Comparison of ENCODE assay signal across 31 mouse cellular contexts in the genomic region with DNA sequence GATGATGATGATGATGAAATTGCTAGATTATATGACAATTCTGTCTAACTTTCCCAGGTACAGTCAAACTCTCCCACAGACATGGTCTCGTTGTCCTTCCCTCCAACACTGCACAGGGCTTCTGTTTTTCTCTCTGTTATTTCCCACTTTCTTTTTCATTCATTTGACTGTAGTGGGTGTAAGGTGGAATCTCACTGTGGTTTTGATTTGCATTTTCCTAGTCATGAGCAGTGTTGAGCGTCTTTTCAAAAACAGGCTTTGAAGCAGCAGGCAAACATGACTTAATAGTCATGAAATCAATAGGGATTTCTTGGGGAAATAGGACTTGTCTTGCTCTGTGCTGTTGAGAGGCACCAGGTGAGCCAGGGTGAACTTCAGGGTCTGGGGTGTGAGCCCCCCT. TPM values are rescaled to one million over a fixed set of nuclear protein-coding genes. Genes with fewer than 3 reads are reported as not detected.
"Had no signal": no experiment of that assay in that cellular context is flagged by ENCODE, and none has a peak within 500 bp of the region (broad histone marks: within the 10 kb centered on the region; RNA-seq: fewer than 3 reads in every experiment).

No protein-coding gene starts in this region.

- H3K4me1 ChIP-seq: embryonic facial prominence, embryonic 15.5 days; forebrain, embryonic 12.5 days; forebrain, embryonic 13.5 days; forebrain, embryonic 15.5 days had no signal

- H3K27me3 ChIP-seq: embryonic facial prominence, embryonic 12.5 days; embryonic facial prominence, embryonic 13.5 days; embryonic facial prominence, embryonic 15.5 days; forebrain, embryonic 12.5 days; forebrain, embryonic 13.5 days; forebrain, embryonic 15.5 days had no signal

- H3K9ac ChIP-seq: embryonic facial prominence, embryonic 12.5 days; embryonic facial prominence, embryonic 13.5 days; embryonic facial prominence, embryonic 15.5 days; forebrain, embryonic 12.5 days; forebrain, embryonic 13.5 days; forebrain, embryonic 15.5 days; forebrain, postnatal 0 days had no signal

- H3K36me3 ChIP-seq: embryonic facial prominence, embryonic 10.5 days; embryonic facial prominence, embryonic 12.5 days; embryonic facial prominence, embryonic 13.5 days; embryonic facial prominence, embryonic 15.5 days; forebrain, embryonic 10.5 days; forebrain, embryonic 12.5 days; forebrain, embryonic 15.5 days; heart, embryonic 10.5 days had no signal

- H3K4me3 ChIP-seq: embryonic facial prominence, embryonic 10.5 days; embryonic facial prominence, embryonic 12.5 days; embryonic facial prominence, embryonic 13.5 days; embryonic facial prominence, embryonic 15.5 days; erythroblast, embryonic 14.5 days; forebrain, embryonic 10.5 days; forebrain, embryonic 12.5 days; forebrain, embryonic 13.5 days; forebrain, embryonic 15.5 days; gastrocnemius, adult 2 months; heart, adult 2 months; heart, embryonic 10.5 days had no signal

- H3K9me3 ChIP-seq: embryonic facial prominence, embryonic 10.5 days; embryonic facial prominence, embryonic 12.5 days; embryonic facial prominence, embryonic 13.5 days; embryonic facial prominence, embryonic 15.5 days; forebrain, embryonic 10.5 days; forebrain, embryonic 12.5 days; forebrain, embryonic 13.5 days; forebrain, embryonic 15.5 days; heart, embryonic 10.5 days had no signal

- H3K27ac ChIP-seq: embryonic facial prominence, embryonic 10.5 days; embryonic facial prominence, embryonic 12.5 days; embryonic facial prominence, embryonic 13.5 days; embryonic facial prominence, embryonic 15.5 days; forebrain, embryonic 10.5 days; forebrain, embryonic 12.5 days; forebrain, embryonic 13.5 days; forebrain, embryonic 15.5 days; heart, adult 2 months; heart, embryonic 10.5 days had no signal

- DNase-seq: cerebellum, adult 9-11 months; cerebellum, postnatal 10 days; cerebellum, postnatal 14 days; cerebellum, postnatal 25 days; cerebellum, postnatal 36 days; embryo, embryonic 11 days; forebrain, postnatal 0 days; gastrocnemius, adult 2 months; gastrocnemius, postnatal 10 days; gastrocnemius, postnatal 14 days; gastrocnemius, postnatal 25 days; gastrocnemius, postnatal 36 days; heart, adult 11 months; heart, adult 18-20 months; heart, adult 2 months had no signal

- H3K4me2 ChIP-seq: embryonic facial prominence, embryonic 12.5 days; embryonic facial prominence, embryonic 13.5 days; embryonic facial prominence, embryonic 15.5 days; forebrain, embryonic 12.5 days; forebrain, embryonic 13.5 days; forebrain, embryonic 15.5 days had no signal

RNA-seq across cellular contexts. Expression of a gene that starts 11.3 kb away (rescaled TPM):
- total RNA-seq: common myeloid progenitor, adult 5-6 weeks; forebrain, postnatal 0 days; granulocyte monocyte progenitor cell, adult 5-6 weeks had no signal
- polyA plus RNA-seq: embryonic facial prominence, embryonic 11.5 days; erythroblast, embryonic 14.5 days; forebrain, embryonic 10.5 days; forebrain, embryonic 11.5 days; forebrain, embryonic 12.5 days; forebrain, embryonic 13.5 days; forebrain, embryonic 14.5 days; forebrain, embryonic 15.5 days; forebrain, embryonic 16.5 days; forebrain, postnatal 0 days had no signal
